Mouse (Mus musculus) adrenal gland, adult 18-20 months (tissue): ENCODE data around the gene Hmx3. TPM values are rescaled to one million over a fixed set of nuclear protein-coding genes. Genes with fewer than 3 reads are reported as not detected.

ENCODE experiments used
- DNase-seq, 2 experiments: peaks; one replicate each; pipeline ENCODE4 v3.0.0; 2021 to 2022; ENCODE audit warnings: low spot score in 2 of 2
- total RNA-seq, 2 experiments: library from RNA; stranded (reverse); gene quantifications; 1 replicate in 1 of 2; 2 replicates in 1 of 2; pipeline ENCODE4 v1.2.3; 2021

The Hmx3 gene
- total RNA-seq, 2 experiments from 2014 or later: not detected

DNA sequence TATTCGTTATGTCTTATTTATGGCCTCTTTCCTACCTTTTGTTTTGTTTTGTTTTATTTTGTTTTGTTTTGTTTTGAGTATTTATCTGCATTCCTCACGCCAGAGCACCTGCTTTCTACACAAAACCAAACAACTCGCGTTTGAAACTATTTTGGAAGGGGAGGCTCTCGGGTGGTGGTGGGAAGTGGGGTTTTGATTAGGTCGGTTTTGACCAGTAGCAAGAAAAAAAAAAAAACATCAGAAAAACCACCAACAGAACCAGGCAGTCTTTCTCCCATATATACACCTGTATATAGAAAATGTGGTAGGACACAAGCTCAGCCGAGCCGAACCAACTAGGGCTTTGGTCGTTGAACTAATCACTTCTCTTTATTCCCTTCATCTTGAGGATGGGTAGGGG lies 13.4 kb downstream of the Hmx3 start:
- DNase-seq: no peak

DNA sequence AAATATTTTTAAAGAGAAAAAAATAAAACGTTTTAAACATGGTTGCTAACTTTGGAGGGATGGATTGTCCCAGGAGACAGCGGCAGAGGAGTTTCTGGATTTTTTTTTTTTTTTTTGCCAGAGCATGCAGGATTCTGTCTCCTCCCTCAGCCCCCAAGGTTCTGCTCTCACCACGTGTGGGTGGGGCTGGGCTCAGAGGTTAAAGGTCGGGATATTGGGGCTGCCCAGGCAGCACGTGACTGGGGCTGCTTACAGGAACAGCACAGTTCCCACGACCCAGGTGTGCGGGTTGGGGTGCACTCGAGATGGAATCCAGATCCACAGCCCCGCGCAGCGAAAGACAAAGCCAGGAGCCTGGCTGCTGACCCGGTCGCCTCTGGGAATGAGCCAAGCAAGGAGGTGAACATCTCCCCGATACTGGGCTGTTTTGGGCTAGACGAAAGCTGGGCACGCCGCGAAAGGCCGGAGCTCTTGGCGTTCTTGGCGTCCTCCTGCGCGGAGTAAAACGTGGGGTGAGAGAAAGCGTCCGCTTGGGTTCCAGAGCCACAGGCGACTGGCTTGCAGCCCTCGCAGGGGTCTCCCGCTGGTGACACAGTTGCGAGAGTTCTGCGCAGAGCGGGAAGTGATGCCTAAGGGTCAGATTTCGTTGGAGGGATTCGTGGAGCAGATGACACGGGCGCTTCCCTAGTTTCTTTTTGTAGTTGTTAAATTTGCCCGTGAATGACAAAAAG lies 14.0 kb downstream of the Hmx3 start:
- no peak for DNase-seq

GRCm38 (mm10) chr7:131557751-131558150 lies 15.1 kb downstream of the Hmx3 start:
- no peak for DNase-seq

DNA sequence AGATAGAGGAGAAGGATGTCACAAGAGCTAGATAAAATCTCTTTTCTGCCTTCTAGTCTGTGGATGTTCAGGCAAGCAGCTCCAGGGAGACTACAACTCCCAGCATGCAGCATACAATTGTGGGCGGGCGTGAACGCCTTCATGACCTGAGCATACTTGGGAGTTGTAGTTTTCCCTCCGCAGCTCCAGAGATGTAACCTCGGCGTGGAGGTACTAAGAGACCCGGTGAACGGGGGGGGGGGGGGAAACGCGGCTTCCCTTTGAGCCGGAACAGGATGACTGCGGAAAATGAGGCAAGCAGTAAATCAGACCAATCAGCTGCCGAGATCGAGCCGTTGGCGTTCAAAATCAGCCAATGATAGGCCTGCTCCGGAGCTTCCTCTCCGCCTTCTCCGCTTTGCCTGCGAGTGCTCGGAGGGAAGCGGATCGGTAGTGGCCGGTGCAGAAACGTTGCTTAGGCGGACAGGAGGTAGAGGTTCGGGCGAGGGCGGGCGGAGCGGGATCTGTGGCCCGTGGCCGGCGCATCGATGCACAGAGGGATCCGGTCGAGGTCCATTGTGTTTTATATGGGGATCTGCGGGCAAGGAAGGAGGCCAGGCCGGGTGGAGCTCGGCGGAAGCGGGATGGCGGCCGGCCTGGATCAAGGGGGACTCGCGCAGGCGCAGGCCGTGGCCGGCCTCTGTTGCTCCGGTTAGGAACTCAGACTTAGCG lies 17.5 kb downstream of the Hmx3 start, which contains the start of gene Bub3:
Gene Bub3 (plus strand): TSS at position 237 of the 711 bp plus-strand sequence.
- peak; percentile 78 to 83 for DNase-seq

DNA sequence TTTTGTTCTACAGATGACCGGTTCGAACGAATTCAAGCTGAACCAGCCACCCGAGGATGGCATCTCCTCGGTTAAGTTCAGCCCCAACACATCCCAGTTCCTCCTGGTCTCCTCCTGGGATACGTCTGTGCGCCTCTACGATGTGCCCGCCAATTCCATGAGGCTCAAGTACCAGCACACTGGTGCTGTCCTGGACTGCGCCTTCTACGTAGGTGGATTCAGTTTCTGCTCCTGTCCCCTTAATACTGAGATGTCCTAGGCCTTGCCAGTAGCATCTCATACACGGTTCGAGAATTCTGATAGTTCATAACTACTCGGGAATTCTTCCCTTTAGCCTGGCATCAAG lies 18.0 kb downstream of the Hmx3 start:
- DNase-seq: no peak

DNA sequence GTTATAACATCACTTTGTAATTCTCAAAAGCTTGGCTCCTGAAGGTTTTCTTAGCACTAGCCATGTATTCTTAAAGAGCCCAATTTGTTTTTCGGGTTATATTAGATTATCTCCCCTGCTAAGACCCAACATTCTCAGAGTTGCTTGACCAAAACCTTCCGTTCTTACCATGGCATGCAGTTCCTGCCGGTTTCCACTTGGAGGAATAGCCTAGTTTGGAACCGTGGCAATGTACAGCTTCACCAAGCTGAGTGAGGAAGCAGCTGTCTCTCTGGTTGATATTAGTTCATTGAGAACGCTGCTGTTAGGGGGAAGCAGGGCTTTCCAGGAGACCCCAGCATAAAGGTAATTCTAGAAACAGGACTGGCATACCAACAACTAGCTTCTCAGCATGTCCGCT lies 32.6 kb downstream of the Hmx3 start:
- no peak for DNase-seq

- no peak for DNase-seq
These were observed 39.5 kb downstream of the Hmx3 start for GRCm38 (mm10) chr7:131582178-131582577.

DNA sequence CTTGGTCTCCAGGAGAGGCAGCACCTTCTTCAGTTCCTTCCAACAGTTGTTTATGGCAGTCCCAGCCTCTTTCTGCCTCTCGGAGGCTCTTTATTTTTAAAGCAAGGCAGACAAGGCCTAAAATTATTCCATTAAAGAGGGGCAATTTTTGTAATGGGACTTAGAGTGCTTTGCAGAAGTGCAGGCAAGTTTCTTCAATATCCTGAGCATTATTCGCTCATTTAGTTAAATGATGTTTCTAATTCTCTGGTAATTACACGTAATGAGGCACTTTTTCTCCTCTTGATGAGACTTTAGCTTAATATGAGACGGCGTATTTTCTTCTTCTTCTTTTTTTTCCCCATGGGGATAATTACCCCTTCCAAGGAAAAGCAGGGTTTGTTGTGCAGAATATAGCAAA lies 42.9 kb downstream of the Hmx3 start:
- no peak for DNase-seq

Other genes with a start within 250 kb of the Hmx3 start
- not detected for gene Cuzd1, start 220.6 kb upstream of the Hmx3 start, total RNA-seq
- not detected for gene Fam24b, start 213.4 kb upstream of the Hmx3 start, total RNA-seq
- not detected for gene Fam24a, start 209.0 kb upstream of the Hmx3 start, total RNA-seq
- gene 2310057M21Rik, start 180.1 kb upstream of the Hmx3 start, total RNA-seq: 10 to 100 TPM; 11.2 to 17.2 TPM
- 10 to 100 TPM; 16.4 to 24.9 TPM for gene Pstk, start 171.7 kb upstream of the Hmx3 start, total RNA-seq
- gene Ikzf5, start 132.3 kb upstream of the Hmx3 start, total RNA-seq: 10 to 100 TPM; 25.2 to 38.1 TPM
- 100 to 1,000 TPM; 188 to 685 TPM for gene Acadsb, start 132.3 kb upstream of the Hmx3 start, total RNA-seq
- not detected for gene Hmx2, start 5.9 kb downstream of the Hmx3 start, total RNA-seq
- 10 to 100 TPM; 57.0 to 69.0 TPM for gene Bub3, start 17.4 kb downstream of the Hmx3 start, total RNA-seq